Mouse (Mus musculus): Measurements from ENCODE around the gene Pcna.

The Pcna gene

DNA sequence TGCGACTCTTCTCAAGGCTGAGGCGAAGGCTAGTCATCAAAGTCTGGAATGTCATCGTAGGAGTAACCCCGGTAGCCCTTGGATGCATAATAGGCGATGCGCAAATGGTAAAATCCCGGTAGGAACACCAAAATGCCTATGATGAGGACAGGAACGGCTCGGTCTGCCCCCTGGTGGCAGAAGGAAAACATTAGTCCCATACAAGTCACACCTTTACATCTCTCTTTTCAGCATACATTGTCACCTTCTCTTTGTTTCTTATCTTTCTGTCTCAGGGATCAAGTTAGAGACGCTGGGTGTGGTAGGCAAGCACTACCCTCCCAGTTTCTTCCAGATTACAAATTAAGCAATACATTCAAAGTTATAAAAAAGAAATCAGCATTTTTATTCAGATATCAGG, 12.7 kb downstream of the Pcna start:
- in situ Hi-C loops (cut with MboI; ENCODE audit: unreplicated experiment in 2 of 2) = loop anchor here (5.0 to 10.0 kb wide), 3 partner anchors 253 to 418 kb away; no protein-coding TSS in a partner anchor

DNA sequence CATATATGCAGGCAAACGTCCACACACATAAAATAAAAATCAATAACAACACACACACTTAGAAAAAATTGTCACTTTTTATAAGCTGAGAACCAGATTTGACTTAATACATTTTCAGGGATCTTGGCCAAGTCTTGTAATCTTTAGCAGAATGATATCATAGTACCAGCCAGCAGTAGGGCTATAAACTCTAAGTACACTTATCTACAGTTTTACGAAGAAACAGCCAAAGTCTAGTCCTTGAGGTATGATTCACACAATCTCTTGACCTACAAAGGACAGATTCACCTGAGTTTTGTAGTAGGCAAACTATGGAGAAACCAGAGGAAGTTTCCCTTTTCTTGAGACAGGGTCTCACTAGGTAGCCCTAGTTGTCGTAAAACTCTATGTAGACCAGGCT, 13.7 kb downstream of the Pcna start:
- in situ Hi-C loops (cut with MboI; ENCODE audit: unreplicated experiment in 2 of 2) = loop anchor here in 1 of 2 experiments (5.0 kb wide), 1 partner anchor 102 kb away; no protein-coding TSS in a partner anchor

DNA sequence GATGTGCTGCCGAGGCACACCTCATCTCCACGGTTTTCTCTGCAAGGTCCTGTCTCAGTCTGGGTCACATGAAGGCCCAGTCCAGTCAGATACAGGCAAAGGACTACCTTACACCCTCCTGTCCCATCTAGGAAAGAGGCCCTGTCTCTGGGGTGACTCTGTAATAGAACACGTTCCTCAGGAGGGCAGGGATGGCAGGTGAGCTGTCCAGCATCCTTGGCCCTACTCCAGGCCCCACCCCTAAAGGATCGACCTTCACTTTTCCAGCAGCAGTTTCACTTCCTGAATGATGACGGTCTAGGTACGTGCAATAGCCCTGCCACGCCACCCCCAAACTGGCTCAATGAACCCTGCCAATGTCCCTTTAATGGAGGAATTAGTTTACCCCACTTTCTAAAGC, 17.1 kb downstream of the Pcna start:
- in situ Hi-C loops (cut with MboI; ENCODE audit: unreplicated experiment in 2 of 2) = loop anchor here in 1 of 2 experiments (5.0 kb wide), 1 partner anchor 99 kb away; no protein-coding TSS in a partner anchor

- in situ Hi-C loops (cut with MboI; ENCODE audit: unreplicated experiment in 2 of 2) = loop anchor here in 1 of 2 experiments (5.0 kb wide), 1 partner anchor 98 kb away; no protein-coding TSS in a partner anchor
These were observed 17.8 kb downstream of the Pcna start for GRCm38 (mm10) chr2:132235291-132235690.

DNA sequence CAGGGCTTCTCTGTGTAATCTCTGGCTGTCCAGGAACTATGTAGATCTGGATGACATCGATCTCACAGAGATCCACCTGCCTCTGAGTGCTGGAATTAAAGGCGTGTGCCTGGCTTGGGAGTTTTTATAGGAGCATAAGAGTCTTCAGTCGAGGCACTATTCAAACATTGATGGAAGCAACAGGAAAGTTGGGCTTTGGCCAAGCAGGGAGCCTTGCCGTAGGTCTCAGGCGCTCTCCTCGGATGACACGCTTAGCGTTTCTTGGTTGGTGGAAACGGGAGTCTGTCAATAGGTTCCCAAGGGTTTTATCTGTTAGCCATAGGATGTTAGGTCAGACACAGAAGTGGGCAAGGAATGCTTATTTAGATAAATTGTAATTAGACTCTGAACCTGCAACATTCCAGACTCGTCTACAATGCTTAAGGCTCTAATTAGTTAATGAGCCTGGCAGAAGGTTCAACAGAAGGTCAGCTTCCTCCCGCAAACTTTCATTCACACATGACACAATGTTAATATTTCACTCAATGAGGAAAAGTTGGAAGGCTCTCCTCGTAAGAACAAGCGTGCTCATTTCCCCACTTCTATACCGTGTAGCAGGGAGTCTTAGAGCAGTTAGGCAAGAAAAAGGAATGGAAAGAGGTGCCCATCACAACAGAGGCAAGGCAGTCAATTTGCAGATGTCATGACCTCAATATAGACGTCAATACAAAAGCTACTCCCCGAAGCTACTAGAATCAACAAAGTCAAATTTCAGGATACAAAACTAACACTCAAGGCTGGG, 18.9 kb downstream of the Pcna start:
- in situ Hi-C loops (cut with MboI; ENCODE audit: unreplicated experiment in 2 of 2) = loop anchor here in 1 of 2 experiments (5.0 kb wide), 1 partner anchor 102 kb away; no protein-coding TSS in a partner anchor

GRCm38 (mm10) chr2:132232413-132232945, 20.6 kb downstream of the Pcna start:
- in situ Hi-C loops (cut with MboI; ENCODE audit: unreplicated experiment in 2 of 2) = loop anchor here in 1 of 2 experiments (5.0 kb wide), 1 partner anchor 100 kb away; no protein-coding TSS in a partner anchor

GRCm38 (mm10) chr2:132224359-132224758, 28.8 kb downstream of the Pcna start:
- in situ Hi-C loops (cut with MboI; ENCODE audit: unreplicated experiment in 2 of 2) = loop anchor here in 1 of 2 experiments (10.0 kb wide), 1 partner anchor 410 kb away; no protein-coding TSS in a partner anchor

- in situ Hi-C loops (cut with MboI; ENCODE audit: unreplicated experiment in 2 of 2) = loop anchor here in 1 of 2 experiments (10.0 kb wide), 1 partner anchor 407 kb away; no protein-coding TSS in a partner anchor
These were observed 31.5 kb downstream of the Pcna start for GRCm38 (mm10) chr2:132221611-132222073.

- in situ Hi-C loops (cut with MboI; ENCODE audit: unreplicated experiment in 2 of 2) = no loop called here
These were observed 41.0 kb downstream of the Pcna start for GRCm38 (mm10) chr2:132211995-132212656.

GRCm38 (mm10) chr2:132210806-132211312, 42.3 kb downstream of the Pcna start:
- in situ Hi-C loops (cut with MboI; ENCODE audit: unreplicated experiment in 2 of 2) = no loop called here

- in situ Hi-C loops (cut with MboI; ENCODE audit: unreplicated experiment in 2 of 2) = no loop called here
These were observed 44.8 kb downstream of the Pcna start for GRCm38 (mm10) chr2:132208246-132208881.

DNA sequence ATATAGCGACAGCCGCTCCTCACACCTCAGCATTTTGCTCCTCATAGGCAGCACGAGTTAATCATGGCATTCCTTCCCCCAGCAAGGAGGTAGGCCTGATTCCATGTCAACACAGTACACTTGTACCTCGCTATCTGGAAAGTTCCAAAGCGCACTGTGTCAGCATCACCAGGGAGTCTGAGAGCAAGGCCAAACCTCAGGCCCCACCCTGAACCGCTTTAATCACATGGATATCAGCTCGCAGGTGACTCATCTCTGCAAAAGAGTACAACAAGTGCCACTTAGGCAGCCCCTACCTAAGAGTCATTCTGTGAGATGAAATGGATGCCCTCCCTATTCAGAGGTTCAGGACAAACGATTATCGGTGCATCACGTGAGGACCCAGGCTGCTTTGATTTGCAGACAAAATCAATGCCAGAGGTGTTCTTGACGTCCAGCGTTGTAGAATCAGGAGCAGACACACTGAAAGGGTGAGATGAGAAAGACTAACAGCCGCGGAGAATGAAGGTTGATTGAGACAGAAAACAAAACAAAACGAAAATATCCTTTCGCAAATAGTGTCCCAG, 46.7 kb downstream of the Pcna start:
- in situ Hi-C loops (cut with MboI; ENCODE audit: unreplicated experiment in 2 of 2) = no loop called here

DNA sequence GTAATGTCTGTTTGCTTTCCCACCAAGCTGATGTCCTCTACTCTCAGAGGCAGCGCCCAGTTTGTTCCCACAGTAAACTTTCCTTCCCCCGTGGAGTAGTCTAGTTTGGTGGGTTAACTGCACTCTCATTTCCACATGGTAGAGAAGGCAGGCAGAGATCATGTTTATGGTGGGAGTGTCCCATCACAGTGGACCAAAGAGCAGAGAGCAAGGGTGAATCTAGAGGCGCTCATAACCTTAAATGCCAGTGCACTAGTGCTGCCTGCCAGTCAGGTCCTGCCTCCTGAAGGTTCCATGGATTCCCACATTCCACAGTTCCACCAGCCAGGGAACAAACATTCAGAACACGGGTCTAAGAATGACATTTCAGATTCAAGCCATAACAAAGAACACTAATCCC, 47.6 kb downstream of the Pcna start:
- in situ Hi-C loops (cut with MboI; ENCODE audit: unreplicated experiment in 2 of 2) = no loop called here

- in situ Hi-C loops (cut with MboI; ENCODE audit: unreplicated experiment in 2 of 2) = no loop called here
These were observed 49.3 kb downstream of the Pcna start for GRCm38 (mm10) chr2:132203773-132204172.

- in situ Hi-C loops (cut with MboI; ENCODE audit: unreplicated experiment in 2 of 2) = no loop called here
These were observed 49.9 kb downstream of the Pcna start for GRCm38 (mm10) chr2:132203186-132203585.

Data from v-Abl transformed pro-B cells (cell line).